Mouse (Mus musculus) telencephalon, adult 2 months (tissue): ENCODE measurements around the gene Dedd2.
"Not testable (repeated sequence)": the region's sequence is repeated elsewhere in the genome, so short reads cannot be mapped to it uniquely, and the experiment has no call there.

ENCODE experiments used
- DNase-seq: peaks from one replicate; pipeline ENCODE4 v3.0.0-alpha.2; 2011; ENCODE audit warnings: low read depth, low spot score

Dedd2 gene

DNA sequence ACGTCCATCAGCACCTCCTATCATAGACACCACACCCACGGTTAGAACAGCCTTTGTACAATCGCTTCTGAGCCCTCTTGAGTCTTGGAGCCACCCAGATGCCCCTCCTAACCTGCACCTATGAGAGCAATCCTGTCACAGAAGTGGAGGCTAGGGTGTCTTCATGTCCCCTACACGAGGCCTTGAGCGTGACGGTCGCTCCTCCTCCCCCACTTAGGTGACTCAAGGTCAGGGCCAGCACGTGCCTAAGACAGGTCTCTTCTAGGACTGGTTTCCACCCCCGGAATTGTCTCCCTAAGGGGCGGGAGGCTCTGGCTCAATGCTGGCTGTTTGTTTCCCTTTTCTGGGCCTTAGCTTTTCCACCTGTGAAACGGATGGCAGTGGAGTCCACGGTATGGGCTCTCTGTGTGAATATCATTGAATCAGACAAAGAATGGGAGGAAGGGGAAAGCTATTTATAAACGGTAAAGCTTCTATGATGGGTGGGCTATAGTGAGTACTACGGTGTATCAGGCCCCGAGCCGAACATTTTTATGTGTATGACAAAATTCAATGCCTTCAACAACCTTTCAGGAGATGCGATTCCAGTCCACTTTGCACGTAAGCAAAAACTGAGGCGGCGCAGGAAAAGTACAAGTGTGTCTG is at the start of gene Dedd2:
Gene Dedd2, minus strand, starts transcription at position 159 of the 645 bp plus-strand sequence.
- DNase-seq: no peak

DNA sequence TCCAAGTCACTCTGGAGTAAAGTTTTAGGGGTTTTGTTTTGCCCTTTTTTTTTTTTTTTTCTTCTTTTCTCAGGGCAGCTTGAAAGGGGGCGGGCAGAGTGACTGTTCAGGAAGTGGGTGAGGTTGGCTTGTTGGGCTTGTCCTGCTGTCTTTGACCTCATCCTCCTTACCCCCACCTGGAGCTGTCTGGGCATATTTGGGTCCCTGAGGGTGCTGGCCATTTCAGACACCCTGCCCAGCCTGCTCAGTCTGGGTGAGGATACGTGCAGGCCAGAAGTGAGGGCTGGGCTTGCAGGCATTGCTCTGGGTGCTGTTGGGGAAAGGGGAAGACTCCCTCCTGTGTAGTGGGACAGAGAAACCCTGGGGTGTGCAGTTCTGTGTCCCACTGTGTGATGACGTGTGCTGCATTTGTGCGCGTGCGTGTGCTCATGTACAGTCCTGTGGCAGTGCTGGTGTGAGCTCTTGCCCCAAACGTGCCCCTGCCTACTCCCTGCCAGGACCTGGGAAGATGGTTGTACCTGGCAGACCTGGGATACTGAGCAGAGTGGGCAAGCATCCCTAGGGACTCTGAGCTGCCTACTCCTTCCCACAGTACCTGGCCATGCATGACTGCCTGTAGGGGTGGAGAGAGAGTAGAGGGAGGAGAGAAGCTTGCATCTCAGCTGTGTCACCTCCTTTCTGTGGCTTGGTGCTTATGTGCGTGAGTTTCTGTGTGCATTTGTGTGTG is 49.3 kb upstream of the Dedd2 start:
- DNase-seq: no peak

DNA sequence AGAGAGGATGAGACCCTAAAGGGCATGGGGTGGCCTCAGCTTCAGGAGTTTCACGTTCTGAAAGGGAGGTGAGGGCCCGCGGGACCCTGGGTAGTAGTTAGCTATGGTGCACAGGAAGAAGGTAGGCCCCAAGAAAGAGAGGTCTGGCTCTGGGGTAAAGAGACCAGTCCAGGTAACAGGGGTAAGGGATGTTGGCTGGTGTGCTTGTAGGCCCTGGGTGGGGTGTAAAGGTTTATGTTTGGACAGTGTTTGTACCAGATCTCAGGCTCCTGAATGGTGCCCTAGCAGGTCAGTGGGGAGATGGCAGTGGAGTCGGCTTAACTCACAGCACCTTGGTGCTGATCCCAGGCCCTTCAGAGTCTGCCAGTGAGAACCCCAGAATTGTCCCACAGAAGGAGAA is 48.6 kb upstream of the Dedd2 start:
- no peak for DNase-seq

DNA sequence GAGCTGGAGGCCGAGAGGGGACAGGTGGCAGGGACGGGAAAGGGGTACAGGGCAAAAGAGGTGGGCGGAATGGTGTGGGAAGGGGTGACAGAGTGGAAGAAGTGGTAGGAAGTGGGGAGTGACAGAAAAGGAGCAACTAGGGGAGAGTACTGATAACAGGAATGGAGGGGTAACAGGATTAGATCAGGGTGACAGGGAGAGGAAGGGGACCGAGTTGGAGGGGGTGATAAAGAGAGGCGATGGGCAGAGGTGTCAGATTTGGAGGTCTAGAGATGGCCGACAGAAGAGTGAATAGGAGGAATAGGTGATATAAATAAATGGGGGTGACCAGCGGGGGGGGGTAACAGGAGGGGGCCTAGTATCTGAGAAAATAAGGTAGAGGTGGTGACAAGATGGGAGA is 48.2 kb upstream of the Dedd2 start:
- DNase-seq: no peak

DNA sequence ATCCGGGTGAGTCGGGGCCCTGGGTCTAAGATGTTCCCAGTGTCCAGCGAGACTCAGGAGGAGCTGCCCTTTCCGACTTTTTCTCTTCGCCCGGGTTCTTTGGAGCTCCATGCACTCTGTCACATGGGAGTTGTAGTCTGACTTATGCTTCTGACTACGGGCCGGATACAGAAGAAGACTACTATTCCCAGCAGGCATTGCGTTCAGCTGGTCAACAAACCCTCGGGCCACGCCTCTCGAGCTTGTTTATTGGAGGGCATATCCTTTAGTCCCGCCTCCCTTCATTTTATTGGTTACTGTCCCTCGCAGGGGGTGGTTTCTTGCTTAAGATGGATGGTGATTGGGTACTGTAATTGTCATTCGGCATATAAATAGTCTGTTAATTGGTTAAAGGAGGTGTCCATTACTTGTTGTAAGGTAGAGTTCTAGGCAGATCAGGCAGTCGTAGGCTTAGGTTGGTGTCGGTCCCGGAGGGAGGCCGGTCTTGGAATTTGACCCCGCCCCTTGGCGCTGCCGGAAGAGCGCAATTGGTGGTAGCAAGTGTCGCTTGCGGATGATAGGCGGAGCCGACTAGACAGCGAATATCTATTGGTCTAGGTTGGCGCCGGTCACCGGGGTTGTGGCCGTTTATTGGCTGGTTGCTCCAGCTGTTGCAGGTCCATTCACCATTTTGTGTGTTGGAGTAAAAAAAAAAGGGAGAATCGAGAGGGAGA is 47.5 kb upstream of the Dedd2 start:
- peak; percentile 100 for DNase-seq

GRCm38 (mm10) chr7:25267301-25267750 is 46.9 kb upstream of the Dedd2 start, which contains the start of gene Cic:
TSS of gene Cic (plus strand) at chr7:25267704.
- peak; percentile 99 for DNase-seq

DNA sequence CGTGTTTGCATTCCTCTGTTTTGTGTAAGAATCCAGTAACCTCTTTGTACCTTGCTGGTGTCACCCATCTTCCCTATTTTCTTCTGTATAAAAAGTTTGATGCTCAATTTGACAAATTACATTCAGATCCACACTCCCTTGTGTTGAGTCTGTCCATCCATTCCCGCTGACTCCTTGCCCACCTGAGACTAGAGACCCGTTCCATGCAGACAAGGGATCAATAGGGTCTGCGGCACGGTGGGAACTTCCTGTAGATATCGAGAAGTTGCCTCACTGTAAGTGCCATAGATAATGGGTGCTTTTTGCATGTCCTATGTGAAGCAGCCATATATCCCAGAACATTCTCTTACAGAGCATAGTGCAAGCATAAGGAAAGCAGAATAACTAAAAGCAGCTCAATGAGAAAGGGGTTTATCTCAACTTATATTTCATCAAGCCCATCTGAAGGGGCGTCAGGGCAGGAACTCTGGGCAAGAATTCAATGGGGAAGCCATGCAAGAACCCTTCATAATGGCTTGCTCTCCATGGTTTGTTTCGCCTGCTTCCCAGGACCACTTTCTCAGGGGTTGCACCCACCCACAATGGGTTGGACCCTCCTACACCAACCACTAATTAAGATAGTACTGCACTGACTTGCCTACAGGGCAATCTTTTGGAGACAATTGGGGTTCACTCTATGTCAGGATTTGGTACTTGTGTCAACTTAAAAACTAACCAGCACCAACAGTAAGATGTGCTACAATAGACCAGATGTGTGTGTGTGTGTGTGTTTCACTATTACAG is 46.0 kb upstream of the Dedd2 start:
- DNase-seq: no peak

GRCm38 (mm10) chr7:25265743-25266142 is 45.3 kb upstream of the Dedd2 start:
- not testable (repeated sequence) for DNase-seq

DNA sequence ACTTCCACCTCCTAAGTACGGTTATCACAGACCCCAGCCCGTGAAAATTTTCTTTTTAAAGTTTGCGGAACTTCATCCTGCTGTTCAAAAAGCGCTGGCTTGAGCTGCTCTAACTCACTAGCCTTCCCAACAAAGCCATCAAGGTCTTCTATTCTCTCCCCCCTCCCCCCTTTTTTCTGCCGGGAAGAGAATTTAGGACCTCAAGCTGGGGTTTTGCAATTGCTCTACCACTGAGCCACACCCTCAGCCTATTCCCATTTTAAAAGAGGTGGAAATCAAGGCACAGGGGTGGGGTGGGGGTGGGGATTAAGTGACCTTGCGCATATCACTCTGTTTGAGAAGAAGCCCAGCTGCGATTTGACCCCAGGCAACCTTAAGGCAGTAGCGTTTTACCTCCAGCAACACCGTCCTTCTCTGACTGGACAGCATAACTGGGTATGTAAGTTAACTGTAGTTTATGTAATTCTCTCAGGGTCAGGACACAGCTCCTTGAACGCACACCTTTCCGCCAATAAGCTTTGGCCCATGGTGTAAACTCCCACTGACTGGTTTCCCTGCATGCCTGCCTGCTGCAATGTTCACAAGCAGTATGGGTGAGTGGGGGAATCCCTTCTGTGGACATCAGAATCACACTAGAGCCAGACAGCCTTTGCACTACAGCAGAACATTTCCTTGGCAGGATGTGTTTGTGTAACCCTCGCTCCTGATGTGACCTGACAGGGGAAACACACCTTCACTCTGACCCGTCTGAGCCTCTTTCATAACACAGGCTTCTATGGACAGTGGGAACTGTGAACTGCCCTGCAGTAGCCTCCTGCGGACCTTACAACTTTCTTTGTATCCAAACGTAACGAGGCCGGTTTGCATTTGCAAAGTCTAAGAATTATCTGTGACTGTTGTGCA is 43.8 kb upstream of the Dedd2 start:
- no peak for DNase-seq

GRCm38 (mm10) chr7:25261896-25262295 is 41.5 kb upstream of the Dedd2 start:
- DNase-seq: no peak

DNA sequence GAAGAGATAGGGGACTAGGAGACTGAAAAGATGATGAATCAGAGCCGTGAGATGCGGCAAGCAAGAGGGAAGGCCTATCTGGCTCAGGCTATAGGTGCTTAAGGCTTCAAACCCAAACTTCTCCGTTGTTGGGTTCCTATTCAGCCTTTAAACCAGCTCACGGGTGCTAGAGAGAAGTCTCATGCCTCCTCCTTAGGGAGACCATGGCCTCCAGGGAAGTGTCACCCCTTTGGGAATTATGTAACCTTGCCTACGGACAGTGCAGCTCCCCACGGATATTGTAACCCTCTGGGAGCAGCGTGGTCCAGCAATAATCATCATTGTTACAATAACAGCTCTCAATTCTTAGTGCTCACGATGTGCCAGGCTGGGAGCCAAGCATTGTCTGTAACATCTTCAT is 31.4 kb upstream of the Dedd2 start:
- no peak for DNase-seq

GRCm38 (mm10) chr7:25251071-25251791 is 30.8 kb upstream of the Dedd2 start:
- DNase-seq: no peak

DNA sequence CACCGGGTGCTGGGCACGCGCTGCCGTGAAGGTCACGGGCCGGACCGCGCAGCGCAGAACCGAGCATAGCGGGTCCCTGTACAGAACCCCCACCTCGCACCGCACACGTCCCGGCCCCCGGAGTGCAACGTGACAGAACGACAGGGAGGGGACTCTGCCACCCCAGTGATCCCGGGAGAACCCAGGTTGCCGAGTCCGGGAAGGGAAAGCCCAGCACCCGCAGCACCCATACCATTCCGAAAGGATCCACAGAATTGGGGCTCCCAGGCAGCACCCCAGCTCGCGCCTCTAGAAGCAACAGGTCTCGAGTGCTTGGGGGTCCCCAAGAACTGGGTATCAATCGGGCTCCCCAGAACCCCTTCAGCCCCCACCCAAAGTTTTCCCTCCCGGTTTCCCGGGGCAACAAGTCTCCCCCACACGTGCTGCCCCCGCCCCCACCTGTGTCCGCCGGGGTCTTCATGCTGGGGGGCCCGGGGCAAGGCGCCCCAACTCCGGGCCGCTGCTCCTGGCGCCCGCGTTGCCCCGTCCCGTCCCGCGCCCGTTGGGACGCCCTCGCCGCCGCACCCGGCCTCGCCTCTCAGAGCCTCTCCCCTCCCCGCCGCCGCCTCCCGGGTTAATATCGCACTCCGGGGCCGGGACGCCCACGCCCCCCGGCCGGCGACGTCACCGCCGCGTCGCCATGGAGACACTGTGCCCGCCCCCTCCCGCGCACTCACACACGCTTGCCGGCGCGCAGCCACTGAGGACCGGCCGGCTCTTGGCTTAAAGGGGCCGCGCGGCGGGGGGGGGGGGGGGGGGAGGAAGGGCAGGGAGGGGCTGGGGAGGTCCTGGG is 29.9 kb upstream of the Dedd2 start, which contains the start of gene Erf:
Gene Erf, minus strand, starts transcription at position 621 of the 832 bp plus-strand sequence.
- no peak for DNase-seq

GRCm38 (mm10) chr7:25249314-25250140 is 29.1 kb upstream of the Dedd2 start:
- no peak for DNase-seq

GRCm38 (mm10) chr7:25248846-25249313 is 28.5 kb upstream of the Dedd2 start:
- no peak for DNase-seq

GRCm38 (mm10) chr7:25248018-25248647 is 27.7 kb upstream of the Dedd2 start:
- DNase-seq: peak; percentile 91

- DNase-seq: no peak
Measured at GRCm38 (mm10) chr7:25247498-25247897, 27.1 kb upstream of the Dedd2 start.

DNA sequence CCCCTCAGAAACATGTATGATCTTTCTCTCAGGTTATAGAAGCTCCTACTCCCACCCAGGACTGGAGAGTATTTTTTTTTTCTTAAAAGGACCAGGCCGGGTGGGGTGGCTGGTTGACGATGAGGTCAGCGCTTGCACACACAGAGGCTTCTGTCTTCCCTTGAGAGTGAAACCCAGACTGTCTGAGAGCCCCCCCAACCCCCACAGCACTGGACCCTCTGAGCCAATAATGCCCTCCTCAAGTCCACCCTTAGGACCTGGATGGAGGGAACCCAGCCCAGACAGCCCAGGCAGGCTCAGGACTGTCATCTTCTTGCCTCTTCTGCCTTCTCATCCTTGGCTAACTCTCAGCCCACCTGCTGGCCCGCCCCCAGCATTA is 26.3 kb upstream of the Dedd2 start:
- no peak for DNase-seq
